Mouse (Mus musculus): ENCODE measurements around the gene Slc24a4. TPM values are rescaled to one million over a fixed set of nuclear protein-coding genes. Genes with fewer than 3 reads are reported as not detected.

Gene Slc24a4
- polyA plus RNA-seq, 1 experiment from 2014 or later, result not detected

- H3K9ac ChIP-seq (ENCODE audit: low read length), result no peak overlapping the region
- H3K27ac ChIP-seq (replicated peaks; ENCODE audit: low read depth, low read length), result no peak overlapping the region
- 0 out of 2 replicates have a peak, but pooled peaks cover 4% of the 10 kb centered on the region for H3K4me1 ChIP-seq (ENCODE audit: control insufficient read depth, insufficient read depth, low read length)
- H3K27me3 ChIP-seq (ENCODE audit: control insufficient read depth, insufficient read depth, low read length), result no peaks in the 10 kb centered on the region
- H3K4me2 ChIP-seq (ENCODE audit: low read depth, severe bottlenecking), result no peak overlapping the region
- H3K9me3 ChIP-seq (ENCODE audit: control insufficient read depth, low read length), result no peaks in the 10 kb centered on the region
- H3K36me3 ChIP-seq (ENCODE audit: control insufficient read depth, insufficient read depth, low read length), result no peaks in the 10 kb centered on the region
- ATAC-seq (ENCODE audit: insufficient number of reproducible peaks, low FRiP score, low TSS enrichment, low read depth) (no peak), DNase-seq (ENCODE audit: low spot score) (no peak)
- WGBS, result 59% methylated on average over 10 of the region's 10 CpGs
- no peak overlapping the region for H3K4me3 ChIP-seq (ENCODE audit: low read depth, low read length)
Measured at GRCm38 (mm10) chr12:102305069-102305836, 176.7 kb downstream of the Slc24a4 start.

- H3K4me2 ChIP-seq (ENCODE audit: low read depth, severe bottlenecking), result no peak overlapping the region
- DNase-seq (ENCODE audit: low spot score), result no peak
- H3K27ac ChIP-seq (replicated peaks; ENCODE audit: low read depth, low read length), result no peak overlapping the region
Measured at GRCm38 (mm10) chr12:102308001-102308456, 179.5 kb downstream of the Slc24a4 start.

GRCm38 (mm10) chr12:102308457-102309011 lies 180.0 kb downstream of the Slc24a4 start:
- no peak for DNase-seq (ENCODE audit: low spot score)

More at GRCm38 (mm10) chr12:102308001-102308456, 179.5 kb downstream of the Slc24a4 start:
- Histone ChIP-seq H3K9ac (ENCODE audit: low read length) (no peak overlapping the region), H3K4me3 (ENCODE audit: low read depth, low read length) (no peak overlapping the region), H3K4me1 (ENCODE audit: control insufficient read depth, insufficient read depth, low read length) (no peaks in the 10 kb centered on the region), H3K36me3 (ENCODE audit: control insufficient read depth, insufficient read depth, low read length) (no peaks in the 10 kb centered on the region), H3K9me3 (ENCODE audit: control insufficient read depth, low read length) (no peaks in the 10 kb centered on the region), H3K27me3 (ENCODE audit: control insufficient read depth, insufficient read depth, low read length) (no peaks in the 10 kb centered on the region)
- ATAC-seq (ENCODE audit: insufficient number of reproducible peaks, low FRiP score, low TSS enrichment, low read depth), result no peak
- 72% methylated on average over 6 of the region's 6 CpGs for WGBS

GRCm38 (mm10) chr12:102309099-102309799 lies 180.7 kb downstream of the Slc24a4 start:
- H3K36me3 ChIP-seq (ENCODE audit: control insufficient read depth, insufficient read depth, low read length), result no peaks in the 10 kb centered on the region
- no peaks in the 10 kb centered on the region for H3K9me3 ChIP-seq (ENCODE audit: control insufficient read depth, low read length)
- H3K27ac ChIP-seq (replicated peaks; ENCODE audit: low read depth, low read length), result no peak overlapping the region
- 93% methylated on average over 11 of the region's 11 CpGs for WGBS
- H3K4me3 ChIP-seq (ENCODE audit: low read depth, low read length), result no peak overlapping the region
- no peak for ATAC-seq (ENCODE audit: insufficient number of reproducible peaks, low FRiP score, low TSS enrichment, low read depth)
- no peak overlapping the region for H3K4me2 ChIP-seq (ENCODE audit: low read depth, severe bottlenecking)
- no peaks in the 10 kb centered on the region for H3K4me1 ChIP-seq (ENCODE audit: control insufficient read depth, insufficient read depth, low read length)
- no peak for DNase-seq (ENCODE audit: low spot score)
- H3K9ac ChIP-seq (ENCODE audit: low read length), result no peak overlapping the region
- no peaks in the 10 kb centered on the region for H3K27me3 ChIP-seq (ENCODE audit: control insufficient read depth, insufficient read depth, low read length)

More at GRCm38 (mm10) chr12:102308457-102309011, 180.0 kb downstream of the Slc24a4 start:
- H3K9me3 ChIP-seq (ENCODE audit: control insufficient read depth, low read length), result no peaks in the 10 kb centered on the region
- H3K4me3 ChIP-seq (ENCODE audit: low read depth, low read length), result no peak overlapping the region
- H3K36me3 ChIP-seq (ENCODE audit: control insufficient read depth, insufficient read depth, low read length), result no peaks in the 10 kb centered on the region
- H3K4me1 ChIP-seq (ENCODE audit: control insufficient read depth, insufficient read depth, low read length), result no peaks in the 10 kb centered on the region
- no peak overlapping the region for H3K4me2 ChIP-seq (ENCODE audit: low read depth, severe bottlenecking)
- ATAC-seq (ENCODE audit: insufficient number of reproducible peaks, low FRiP score, low TSS enrichment, low read depth), result no peak
- H3K27ac ChIP-seq (replicated peaks; ENCODE audit: low read depth, low read length), result no peak overlapping the region
- H3K27me3 ChIP-seq (ENCODE audit: control insufficient read depth, insufficient read depth, low read length), result no peaks in the 10 kb centered on the region
- WGBS, result 78% methylated on average over 16 of the region's 16 CpGs
- no peak overlapping the region for H3K9ac ChIP-seq (ENCODE audit: low read length)

- Histone ChIP-seq H3K9me3 (ENCODE audit: control insufficient read depth, low read length) (no peaks in the 10 kb centered on the region), H3K27me3 (ENCODE audit: control insufficient read depth, insufficient read depth, low read length) (no peaks in the 10 kb centered on the region), H3K4me1 (ENCODE audit: control insufficient read depth, insufficient read depth, low read length) (no peaks in the 10 kb centered on the region), H3K36me3 (ENCODE audit: control insufficient read depth, insufficient read depth, low read length) (no peaks in the 10 kb centered on the region), H3K27ac (replicated peaks; ENCODE audit: low read depth, low read length) (no peak overlapping the region), H3K9ac (ENCODE audit: low read length) (no peak overlapping the region), H3K4me2 (ENCODE audit: low read depth, severe bottlenecking) (no peak overlapping the region), H3K4me3 (ENCODE audit: low read depth, low read length) (no peak overlapping the region)
- no peak for DNase-seq (ENCODE audit: low spot score)
- ATAC-seq (ENCODE audit: insufficient number of reproducible peaks, low FRiP score, low TSS enrichment, low read depth), result no peak
- 88% methylated on average over 8 of the region's 8 CpGs for WGBS
Measured at GRCm38 (mm10) chr12:102309800-102310195, 181.3 kb downstream of the Slc24a4 start.

GRCm38 (mm10) chr12:102310261-102310660 lies 181.7 kb downstream of the Slc24a4 start:
- ATAC-seq (ENCODE audit: insufficient number of reproducible peaks, low FRiP score, low TSS enrichment, low read depth) (no peak), DNase-seq (ENCODE audit: low spot score) (no peak)
- Histone ChIP-seq H3K4me2 (ENCODE audit: low read depth, severe bottlenecking) (no peak overlapping the region), H3K27ac (replicated peaks; ENCODE audit: low read depth, low read length) (no peak overlapping the region), H3K4me1 (ENCODE audit: control insufficient read depth, insufficient read depth, low read length) (no peaks in the 10 kb centered on the region), H3K4me3 (ENCODE audit: low read depth, low read length) (no peak overlapping the region), H3K27me3 (ENCODE audit: control insufficient read depth, insufficient read depth, low read length) (no peaks in the 10 kb centered on the region), H3K9me3 (ENCODE audit: control insufficient read depth, low read length) (no peaks in the 10 kb centered on the region), H3K36me3 (ENCODE audit: control insufficient read depth, insufficient read depth, low read length) (no peaks in the 10 kb centered on the region), H3K9ac (ENCODE audit: low read length) (no peak overlapping the region)
- 89% methylated on average over 3 of the region's 3 CpGs for WGBS

GRCm38 (mm10) chr12:102311454-102311853 lies 182.9 kb downstream of the Slc24a4 start:
- no peak overlapping the region for H3K4me3 ChIP-seq (ENCODE audit: low read depth, low read length)
- H3K9me3 ChIP-seq (ENCODE audit: control insufficient read depth, low read length), result no peaks in the 10 kb centered on the region
- H3K36me3 ChIP-seq (ENCODE audit: control insufficient read depth, insufficient read depth, low read length), result no peaks in the 10 kb centered on the region
- no peaks in the 10 kb centered on the region for H3K27me3 ChIP-seq (ENCODE audit: control insufficient read depth, insufficient read depth, low read length)
- no peak overlapping the region for H3K9ac ChIP-seq (ENCODE audit: low read length)
- WGBS, result 91% methylated on average over 5 of the region's 5 CpGs
- ATAC-seq (ENCODE audit: insufficient number of reproducible peaks, low FRiP score, low TSS enrichment, low read depth) (no peak), DNase-seq (ENCODE audit: low spot score) (no peak)
- no peak overlapping the region for H3K4me2 ChIP-seq (ENCODE audit: low read depth, severe bottlenecking)
- no peak overlapping the region for H3K27ac ChIP-seq (replicated peaks; ENCODE audit: low read depth, low read length)
- H3K4me1 ChIP-seq (ENCODE audit: control insufficient read depth, insufficient read depth, low read length), result no peaks in the 10 kb centered on the region
